Mouse (Mus musculus): ENCODE results near the gene Gm20831. TPM values are rescaled to one million over a fixed set of nuclear protein-coding genes. Genes with fewer than 3 reads are reported as not detected.
"Not testable (repeated sequence)": the region's sequence is repeated elsewhere in the genome, so short reads cannot be mapped to it uniquely, and the experiment has no call there.

The Gm20831 gene
- not detected for total RNA-seq (2021)
- not detected in 2 replicates for polyA plus RNA-seq (2012; rRNA removed)
- long read RNA-seq, result 0 reads

GRCm38 (mm10) chrY:17874441-17874840 is at the start of gene Gm20831, which contains the start of gene Gm20772:
TSS of gene Gm20831 (plus strand) at chrY:17874741.
TSS of gene Gm20772 (plus strand) at chrY:17874741.
- DNase-seq, result not testable (repeated sequence)

GRCm38 (mm10) chrY:17846166-17846565 is 28.4 kb upstream of the Gm20831 start, which contains the start of gene Gm21904:
TSS of gene Gm21904 (minus strand) at chrY:17846266.
- not testable (repeated sequence) for DNase-seq

- DNase-seq, result not testable (repeated sequence)
These were observed 62.7 kb downstream of the Gm20831 start, which contains the start of gene Srsy for GRCm38 (mm10) chrY:17937230-17937629. TSS of gene Srsy (minus strand) at chrY:17937330.

Other genes starting within 250 kb of the Gm20831 start
- not detected for gene Gm21904, start 28.5 kb upstream of the Gm20831 start, total RNA-seq (2021)
- gene Gm21904, start 28.5 kb upstream of the Gm20831 start, polyA plus RNA-seq (2012; rRNA removed), result not detected in 2 replicates
- not detected for gene Gm20772, start within 50 bp of the Gm20831 start, total RNA-seq (2021)
- not detected in 2 replicates for gene Gm20772, start within 50 bp of the Gm20831 start, polyA plus RNA-seq (2012; rRNA removed)
- not detected for gene Srsy, start 62.6 kb downstream of the Gm20831 start, total RNA-seq (2021)
- gene Srsy, start 62.6 kb downstream of the Gm20831 start, polyA plus RNA-seq (2012; rRNA removed), result not detected in 2 replicates
- not detected for gene Gm21764, start 187.1 kb downstream of the Gm20831 start, total RNA-seq (2021)
- gene Gm21764, start 187.1 kb downstream of the Gm20831 start, polyA plus RNA-seq (2012; rRNA removed), result not detected in 2 replicates
- gene Ssty1, start 214.4 kb downstream of the Gm20831 start, total RNA-seq (2021), result not detected
- not detected in 2 replicates for gene Ssty1, start 214.4 kb downstream of the Gm20831 start, polyA plus RNA-seq (2012; rRNA removed)

Data from adrenal gland, adult 2 months (tissue).